Mouse (Mus musculus) stomach, adult 2 months (tissue): ENCODE results near the gene Stt3b. TPM values are rescaled to one million over a fixed set of nuclear protein-coding genes. Genes with fewer than 3 reads are reported as not detected.

Source experiments
- polyA plus RNA-seq: library from polyadenylated mRNA; depleted of rRNA; stranded (reverse); fragments of >200 nt; gene quantifications from 2 replicates; pipeline ENCODE4 v1.2.3, GENCODE M21; 2012; rRNA removed

Gene Stt3b
- polyA plus RNA-seq: 19.9 and 30.9 TPM in 2 replicates

DNA sequence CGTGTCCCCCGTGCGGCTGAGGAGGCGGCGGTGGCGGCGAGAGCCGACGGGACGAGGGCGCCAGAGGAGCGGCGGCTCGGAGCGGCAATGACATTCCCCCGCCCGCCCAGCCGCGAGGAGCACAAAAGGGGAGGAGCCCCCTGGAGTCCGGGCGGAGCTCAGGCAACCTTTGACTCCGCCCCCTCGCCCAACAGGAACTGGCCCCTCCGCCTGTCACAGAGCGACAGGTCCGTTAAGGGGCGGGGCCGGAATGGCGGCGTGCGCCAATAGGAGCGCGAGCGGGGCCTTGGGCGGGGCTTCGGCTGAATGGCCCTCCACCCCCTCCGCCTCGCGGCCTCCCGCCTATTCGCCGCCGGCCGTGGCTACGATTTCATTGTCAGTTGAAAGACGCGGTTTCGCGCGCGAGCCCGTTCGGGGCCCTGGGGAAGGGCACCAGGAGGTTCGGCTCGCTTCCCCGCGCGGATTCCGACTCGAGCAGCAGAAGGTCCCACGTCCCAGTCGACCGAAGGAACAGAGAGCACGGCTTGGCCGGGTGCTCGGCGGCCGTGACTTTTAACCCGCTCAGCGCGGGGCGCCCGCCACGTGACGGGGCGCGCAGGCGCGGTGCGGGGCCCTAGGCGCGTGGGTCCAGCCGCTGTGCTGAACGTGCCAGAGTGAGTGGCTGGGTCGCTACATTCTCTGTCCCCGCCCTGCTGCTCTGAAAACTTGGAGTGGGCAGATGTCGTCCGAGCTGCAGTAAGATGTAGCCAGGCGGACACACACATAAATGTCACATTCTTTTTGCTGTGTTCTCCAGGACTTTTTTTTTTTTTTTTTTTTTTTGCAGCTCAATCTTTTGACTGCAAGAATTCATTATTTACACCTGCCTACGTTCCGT, at the start of gene Stt3b:
TSS of gene Stt3b (minus strand) at position 76 of the 877 bp plus-strand sequence.

